In genomic region chr12:33256426-33256825, GRCm38 (mm10) we compare ENCODE assay signal across 20 mouse cellular contexts.
"Had no signal": no experiment of that assay in that cellular context is flagged by ENCODE, and none has a peak within 500 bp of the region (broad histone marks: within the 10 kb centered on the region; RNA-seq: fewer than 3 reads in every experiment).

No protein-coding gene starts in this region.

- H3K27ac ChIP-seq: lung, embryonic 15.5 days; macrophage; midbrain, embryonic 13.5 days; midbrain, embryonic 15.5 days; neural tube, embryonic 13.5 days; neural tube, embryonic 15.5 days; stomach, embryonic 15.5 days; stomach, postnatal 0 days had no signal

- DNase-seq: liver, postnatal 0 days; lung, adult 2 months; lung, postnatal 14 days; lung, postnatal 36 days; retina, postnatal 1 day; right cerebral cortex, adult 18-20 months; right cerebral cortex, postnatal 25 days; right cerebral cortex, postnatal 4 days; thymus, adult 2 months; thymus, postnatal 25 days; thymus, postnatal 4 days had no signal

- H3K4me3 ChIP-seq: lung, embryonic 15.5 days; megakaryocyte, embryonic 14.5 days; midbrain, embryonic 13.5 days; midbrain, embryonic 15.5 days; neural tube, embryonic 13.5 days; neural tube, embryonic 15.5 days; stomach, embryonic 15.5 days had no signal

- H3K36me3 ChIP-seq: lung, embryonic 15.5 days; midbrain, embryonic 15.5 days; neural tube, embryonic 13.5 days; neural tube, embryonic 15.5 days; stomach, embryonic 15.5 days had no signal

- H3K4me1 ChIP-seq: lung, embryonic 15.5 days had no signal

- H3K27me3 ChIP-seq: lung, embryonic 15.5 days; megakaryocyte, embryonic 14.5 days; midbrain, embryonic 13.5 days; midbrain, embryonic 15.5 days; neural tube, embryonic 13.5 days; neural tube, embryonic 15.5 days; stomach, embryonic 15.5 days had no signal
